Mouse (Mus musculus) 3T3-L1 (cell line): ENCODE measurements around the gene Lyar.
A peak's percentile ranks its signal among the peaks of the same experiment; 100 is the strongest.

ENCODE experiments used
- DNase-seq: peaks from one replicate; pipeline ENCODE4 v3.0.0-alpha.2; 2015; ENCODE audit warnings: low read depth, low spot score

Lyar gene

GRCm38 (mm10) chr5:38220328-38220912 is at the start of gene Lyar, which contains the start of gene Zbtb49:
Lyar (plus strand) TSS chr5:38220470.
Zbtb49 (minus strand) TSS chr5:38220457.
- DNase-seq, result peak; percentile 92

DNA sequence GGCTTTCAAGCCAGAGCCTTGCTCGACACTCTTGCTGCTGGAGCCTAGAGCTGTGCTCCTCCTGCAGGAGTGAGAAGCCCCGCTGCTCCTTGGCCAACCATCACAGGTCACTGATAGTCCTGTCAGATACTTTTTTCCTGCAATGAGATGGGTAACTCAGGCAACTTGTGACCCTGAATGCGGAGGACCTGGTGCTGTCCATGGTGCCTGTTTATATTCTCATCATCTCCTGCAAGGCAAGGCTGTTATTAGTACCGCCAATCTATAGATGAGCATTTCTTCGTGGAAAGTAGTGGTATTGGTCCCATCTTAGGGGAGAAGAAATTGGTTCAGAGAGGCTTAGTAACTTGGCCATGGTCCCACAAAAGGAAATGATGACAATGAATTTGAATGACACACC is 46.5 kb upstream of the Lyar start:
- DNase-seq, result peak; percentile 38

DNA sequence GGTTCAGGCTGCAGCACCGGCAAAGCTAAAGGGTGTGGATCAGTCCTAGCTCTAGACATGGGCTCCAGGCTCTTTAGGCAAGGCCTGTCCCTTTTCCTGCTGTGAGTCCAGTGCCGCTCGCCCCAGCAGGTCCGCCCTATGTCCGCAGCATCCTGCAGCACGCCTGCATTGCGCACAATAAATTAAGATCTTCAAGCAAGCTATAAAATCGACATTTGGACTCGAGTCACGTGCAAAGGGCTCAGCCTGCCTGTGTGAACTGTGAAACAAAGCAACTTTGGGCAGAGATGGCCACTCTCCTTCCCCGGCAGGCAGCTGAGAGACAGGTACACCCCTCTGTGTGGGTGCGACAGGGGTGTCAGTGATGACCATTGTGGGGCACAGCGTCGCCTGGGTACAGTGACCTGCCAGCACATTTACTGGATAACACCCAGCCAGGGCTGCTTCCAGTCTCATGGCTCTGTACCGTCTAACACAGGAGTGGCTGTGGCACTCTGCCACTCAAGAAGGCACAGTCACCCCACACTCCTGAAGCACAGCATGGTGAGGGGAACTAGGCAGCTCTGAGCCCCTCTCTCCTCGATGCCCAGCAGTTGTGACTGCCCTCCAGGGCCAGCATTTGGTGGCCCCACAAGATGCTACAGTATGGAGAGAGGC is 45.9 kb upstream of the Lyar start:
- DNase-seq, result no peak

- peak; percentile 69 for DNase-seq
Measured at GRCm38 (mm10) chr5:38184688-38185285, 35.5 kb upstream of the Lyar start.

DNA sequence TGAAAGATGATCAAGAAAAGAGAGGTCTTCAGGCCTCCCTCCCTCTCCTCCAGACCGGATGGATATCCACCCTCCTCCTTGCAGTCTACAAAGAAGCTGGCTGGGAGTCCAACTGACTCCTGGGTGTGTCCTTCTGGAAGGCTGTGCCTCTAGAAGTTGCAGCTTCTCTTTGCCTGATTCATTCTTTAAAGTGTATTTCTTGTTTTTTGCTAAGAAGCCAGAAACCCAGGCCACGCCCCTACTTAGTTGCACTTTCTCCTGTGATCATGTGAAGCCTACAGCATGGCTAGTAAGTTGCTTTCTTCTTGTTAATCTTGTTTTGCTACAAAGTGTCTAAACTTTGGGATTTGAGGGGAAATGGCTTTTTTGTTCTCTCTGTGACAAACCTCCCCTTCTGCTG is 33.3 kb upstream of the Lyar start:
- DNase-seq, result peak; percentile 60

DNA sequence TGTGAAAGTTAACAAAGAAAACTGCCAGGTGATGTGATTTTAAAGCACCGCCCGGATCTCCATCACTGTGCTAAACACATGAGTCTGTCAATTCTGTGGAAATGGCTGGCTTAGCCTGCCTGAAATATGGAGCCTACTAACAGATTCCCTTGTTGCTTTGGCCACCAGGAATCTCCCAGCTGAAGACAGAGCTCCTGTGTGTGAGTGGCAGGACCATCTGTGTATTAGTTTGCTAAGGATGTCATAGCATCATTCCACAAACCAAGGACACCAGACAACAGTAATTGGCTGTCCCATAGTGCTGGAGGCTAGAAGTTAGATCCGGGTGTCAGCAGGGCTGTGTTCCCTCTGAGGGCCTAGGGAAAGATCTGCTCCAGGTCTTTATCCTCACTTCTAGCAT is 29.4 kb upstream of the Lyar start:
- no peak for DNase-seq

GRCm38 (mm10) chr5:38194946-38195345 is 25.3 kb upstream of the Lyar start:
- DNase-seq, result no peak

- no peak for DNase-seq
Measured at GRCm38 (mm10) chr5:38195941-38196340, 24.3 kb upstream of the Lyar start.

- DNase-seq, result peak; percentile 80
Measured at GRCm38 (mm10) chr5:38196821-38197481, 23.3 kb upstream of the Lyar start.

DNA sequence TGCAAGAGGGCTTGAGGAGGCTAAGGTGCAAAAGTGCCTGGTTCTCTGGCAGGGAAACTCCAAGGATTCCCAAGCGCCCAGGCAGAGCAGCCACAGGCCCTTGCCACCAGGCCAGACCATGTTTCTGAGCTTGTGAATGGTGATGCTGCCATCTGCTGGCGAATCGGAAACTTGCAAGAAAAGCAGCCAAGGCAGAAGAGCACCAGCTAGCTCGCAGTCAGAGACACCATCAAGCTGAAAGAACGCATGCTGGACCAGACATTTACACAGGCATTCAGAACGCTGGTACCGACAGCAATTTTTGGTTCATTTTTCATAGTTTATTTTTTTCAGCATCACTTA is 22.8 kb upstream of the Lyar start:
- DNase-seq, result peak; percentile 98

DNA sequence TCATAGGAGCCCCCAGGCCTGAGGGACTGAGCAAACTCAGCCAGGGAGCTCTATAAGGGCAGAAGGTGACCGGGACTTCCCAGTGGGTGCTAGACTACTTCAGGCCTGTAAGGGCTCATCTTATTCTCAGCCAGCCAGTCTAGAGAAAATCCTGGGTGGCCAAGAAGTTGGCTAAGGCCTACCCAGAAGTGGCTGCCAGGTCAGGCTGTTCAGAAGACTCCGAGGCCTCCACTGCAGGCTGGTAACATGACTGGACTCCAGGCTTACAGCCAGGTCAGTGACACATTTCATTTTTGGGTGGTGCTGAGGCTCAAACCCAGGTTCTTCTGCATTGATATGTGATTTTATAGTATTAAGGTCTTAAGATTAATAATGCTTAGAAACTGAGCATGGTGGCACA is 20.6 kb upstream of the Lyar start:
- DNase-seq, result peak; percentile 61

- DNase-seq, result no peak
Measured at GRCm38 (mm10) chr5:38205303-38205726, 15.0 kb upstream of the Lyar start.

DNA sequence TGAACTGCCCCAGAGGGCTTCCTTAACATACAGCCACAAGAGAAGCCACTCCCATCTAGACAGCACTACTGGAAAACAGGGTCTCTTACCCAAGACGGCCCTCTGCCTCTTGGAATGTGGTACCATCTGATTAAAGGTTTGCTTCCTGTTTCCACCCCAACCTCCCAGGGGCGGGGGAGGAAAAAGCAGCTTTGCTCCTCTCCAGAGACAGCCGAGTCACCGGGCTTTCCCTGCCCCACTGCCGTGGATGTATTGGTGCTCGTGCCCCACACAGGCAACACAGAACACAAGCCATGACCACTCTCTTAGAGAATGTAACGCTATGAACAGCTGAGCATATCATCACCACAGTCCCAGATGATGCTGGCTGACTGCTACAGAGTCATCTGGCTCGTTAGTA is 11.3 kb upstream of the Lyar start:
- DNase-seq, result peak; percentile 92

GRCm38 (mm10) chr5:38211691-38212090 is 8.6 kb upstream of the Lyar start:
- no peak for DNase-seq

DNA sequence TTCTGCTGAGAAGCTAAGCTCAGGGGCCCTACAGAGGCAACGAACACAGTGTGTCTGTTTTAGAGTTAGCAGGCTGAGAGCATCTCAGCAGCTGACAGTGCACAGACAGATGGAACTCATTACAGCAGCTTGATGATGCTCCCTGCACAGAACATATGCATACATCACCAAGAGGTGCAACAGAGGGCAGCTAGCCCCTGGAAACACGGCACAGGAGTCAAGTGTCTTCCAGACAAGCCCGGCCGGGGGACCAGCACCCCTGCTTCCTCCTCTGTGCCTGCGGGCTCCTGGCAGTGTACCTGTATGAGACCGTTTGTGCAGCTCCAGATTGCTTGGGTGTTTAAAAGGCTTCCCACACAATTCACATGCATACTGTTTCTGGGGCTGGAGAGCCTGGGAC is 7.3 kb upstream of the Lyar start:
- DNase-seq, result no peak

- peak; percentile 75 for DNase-seq
Measured at GRCm38 (mm10) chr5:38219771-38220307, 431 bp upstream of the Lyar start.

DNA sequence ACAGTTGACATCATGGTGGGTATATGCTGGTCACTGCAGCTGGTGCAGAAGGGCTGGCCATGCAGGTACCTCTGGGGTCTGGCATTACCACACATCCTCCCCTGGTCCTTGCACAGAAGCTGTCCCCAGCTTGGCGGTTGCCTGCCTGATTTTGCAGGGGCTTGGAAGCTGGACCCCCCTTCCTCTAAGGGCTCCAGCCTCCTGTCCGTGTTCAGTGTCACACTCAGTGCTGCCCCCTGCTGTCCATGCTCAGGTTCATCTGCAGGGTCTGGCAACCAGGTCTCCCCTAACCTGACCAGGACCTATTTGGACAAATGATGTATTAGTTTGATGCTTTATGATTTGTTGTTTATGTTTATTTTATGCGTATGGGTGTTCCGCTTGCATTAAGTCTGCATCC is 15.2 kb downstream of the Lyar start:
- peak; percentile 73 for DNase-seq

GRCm38 (mm10) chr5:38236627-38237026 is 16.4 kb downstream of the Lyar start:
- DNase-seq, result peak; percentile 32

GRCm38 (mm10) chr5:38240727-38241472 is 20.6 kb downstream of the Lyar start:
- no peak for DNase-seq

DNA sequence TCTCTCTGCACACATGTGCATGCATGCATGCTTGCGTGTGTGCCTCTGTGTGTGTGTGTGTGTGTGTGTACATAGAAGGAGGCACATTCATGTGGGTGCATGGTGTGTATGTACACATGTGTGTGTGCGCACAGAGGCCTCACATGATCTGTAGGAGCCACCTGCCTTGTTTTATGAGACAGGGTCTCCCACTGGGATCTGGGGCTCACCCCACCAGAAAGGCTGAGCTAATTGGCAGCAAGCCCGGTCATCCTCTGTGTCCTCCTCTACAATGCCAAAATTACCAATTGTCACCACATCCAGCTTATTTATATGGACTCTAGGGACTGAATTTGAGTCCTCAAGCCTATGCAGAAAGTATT is 21.2 kb downstream of the Lyar start:
- DNase-seq, result no peak

DNA sequence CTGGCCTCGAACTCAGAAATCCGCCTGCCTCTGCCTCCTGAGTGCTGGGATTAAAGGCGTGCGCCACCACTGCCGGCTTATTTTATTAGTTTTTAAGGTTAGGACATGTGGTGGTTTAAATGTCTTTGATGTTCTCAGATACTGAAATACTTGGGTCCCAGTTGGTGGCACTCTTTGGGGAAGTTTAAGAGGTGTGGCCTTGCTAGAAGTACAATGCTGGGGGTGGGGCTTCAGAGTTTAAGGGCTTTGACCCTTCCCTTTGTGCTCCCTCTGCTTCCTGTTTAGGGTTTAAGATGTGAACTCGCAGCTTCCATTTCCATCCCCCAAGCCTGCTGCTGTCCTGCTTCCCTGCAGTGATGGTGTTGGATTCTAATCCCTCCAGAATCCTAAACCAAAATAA is 21.7 kb downstream of the Lyar start:
- DNase-seq, result no peak

DNA sequence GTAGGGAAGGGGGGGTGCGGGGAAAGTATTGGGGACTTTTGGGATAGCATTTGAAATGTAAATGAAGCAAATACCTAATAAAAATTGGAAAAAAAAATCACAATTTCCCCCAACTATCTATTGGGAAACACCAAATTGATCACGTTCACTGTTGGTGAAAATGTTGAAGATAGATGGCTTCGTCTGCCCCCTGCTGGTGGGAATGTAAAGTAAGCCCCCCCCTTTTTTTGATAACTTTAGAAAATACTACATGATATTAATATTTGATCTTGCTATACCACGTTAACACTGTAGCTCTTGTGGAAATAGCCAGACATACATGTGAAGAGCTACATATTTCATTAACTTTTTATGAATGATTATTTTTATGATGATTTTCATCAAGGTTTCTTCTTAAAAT is 34.9 kb downstream of the Lyar start:
- DNase-seq, result peak; percentile 43
